Mouse (Mus musculus): Measurements from ENCODE around the gene Nup85. TPM values are rescaled to one million over a fixed set of nuclear protein-coding genes. Genes with fewer than 3 reads are reported as not detected.

Gene Nup85
- polyA plus RNA-seq, 1 experiment from 2014 or later = 106 TPM

- no peak for ATAC-seq
- no peaks in the 10 kb centered on the region for H3K27me3 ChIP-seq (ENCODE audit: control insufficient read depth, insufficient read depth, low read depth, low read length)
- H3K4me3 ChIP-seq (ENCODE audit: low read depth, low read length) = no peak overlapping the region
- H3K9me3 ChIP-seq (replicated peaks; ENCODE audit: control insufficient read depth, low read length, poor library complexity, severe bottlenecking) = no peaks in the 10 kb centered on the region
- H3K4me1 ChIP-seq (ENCODE audit: control insufficient read depth, insufficient read depth, low read length) = peaks cover 24% of the 10 kb centered on the region
- H3K27ac ChIP-seq (ENCODE audit: low read length) = no peak overlapping the region
- WGBS = 95% methylated on average over 18 of the region's 18 CpGs
- H3K36me3 ChIP-seq (ENCODE audit: control insufficient read depth, insufficient read depth, low read length) = peaks cover 19% of the 10 kb centered on the region
- H3K4me2 ChIP-seq (ENCODE audit: low read length) = no peak overlapping the region
- H3K9ac ChIP-seq (ENCODE audit: low read depth, low read length) = no peak overlapping the region
These were observed 42.5 kb downstream of the Nup85 start for GRCm38 (mm10) chr11:115606733-115607132.

GRCm38 (mm10) chr11:115608421-115609399, 44.5 kb downstream of the Nup85 start:
- no peak for ATAC-seq
- no peak overlapping the region for H3K9ac ChIP-seq (ENCODE audit: low read depth, low read length)
- WGBS = 82% methylated on average over 23 of the region's 23 CpGs
- no peak overlapping the region for H3K4me2 ChIP-seq (ENCODE audit: low read length)
- no peaks in the 10 kb centered on the region for H3K27me3 ChIP-seq (ENCODE audit: control insufficient read depth, insufficient read depth, low read depth, low read length)
- H3K9me3 ChIP-seq (replicated peaks; ENCODE audit: control insufficient read depth, low read length, poor library complexity, severe bottlenecking) = no peaks in the 10 kb centered on the region
- H3K27ac ChIP-seq (ENCODE audit: low read length) = no peak overlapping the region
- H3K36me3 ChIP-seq (ENCODE audit: control insufficient read depth, insufficient read depth, low read length) = peaks cover 19% of the 10 kb centered on the region
- H3K4me3 ChIP-seq (ENCODE audit: low read depth, low read length) = no peak overlapping the region
- H3K4me1 ChIP-seq (ENCODE audit: control insufficient read depth, insufficient read depth, low read length) = peaks cover 22% of the 10 kb centered on the region

GRCm38 (mm10) chr11:115609576-115609975, 45.3 kb downstream of the Nup85 start:
- Histone ChIP-seq H3K9ac (ENCODE audit: low read depth, low read length) (no peak overlapping the region), H3K36me3 (ENCODE audit: control insufficient read depth, insufficient read depth, low read length) (peaks cover 19% of the 10 kb centered on the region), H3K4me1 (ENCODE audit: control insufficient read depth, insufficient read depth, low read length) (peaks cover 21% of the 10 kb centered on the region), H3K9me3 (replicated peaks; ENCODE audit: control insufficient read depth, low read length, poor library complexity, severe bottlenecking) (no peaks in the 10 kb centered on the region), H3K27ac (ENCODE audit: low read length) (no peak overlapping the region), H3K27me3 (ENCODE audit: control insufficient read depth, insufficient read depth, low read depth, low read length) (0 out of 2 replicates have a peak, but pooled peaks cover 3% of the 10 kb centered on the region), H3K4me3 (ENCODE audit: low read depth, low read length) (no peak overlapping the region), H3K4me2 (ENCODE audit: low read length) (no peak overlapping the region)
- WGBS = 70% methylated on average over 3 of the region's 3 CpGs
- ATAC-seq = no peak

- ATAC-seq = no peak
- no peaks in the 10 kb centered on the region for H3K9me3 ChIP-seq (replicated peaks; ENCODE audit: control insufficient read depth, low read length, poor library complexity, severe bottlenecking)
- no peak overlapping the region for H3K4me3 ChIP-seq (ENCODE audit: low read depth, low read length)
- no peak overlapping the region for H3K4me2 ChIP-seq (ENCODE audit: low read length)
- 0 out of 2 replicates have a peak, but pooled peaks cover 3% of the 10 kb centered on the region for H3K27me3 ChIP-seq (ENCODE audit: control insufficient read depth, insufficient read depth, low read depth, low read length)
- WGBS = 74% methylated on average over 6 of the region's 6 CpGs
- peaks cover 21% of the 10 kb centered on the region for H3K36me3 ChIP-seq (ENCODE audit: control insufficient read depth, insufficient read depth, low read length)
- peaks cover 12% of the 10 kb centered on the region for H3K4me1 ChIP-seq (ENCODE audit: control insufficient read depth, insufficient read depth, low read length)
- H3K27ac ChIP-seq (ENCODE audit: low read length) = no peak overlapping the region
- no peak overlapping the region for H3K9ac ChIP-seq (ENCODE audit: low read depth, low read length)
These were observed 46.9 kb downstream of the Nup85 start for GRCm38 (mm10) chr11:115611173-115611572.

- ATAC-seq = no peak; the same call in 1 of the 2 replicates
These were observed 47.8 kb downstream of the Nup85 start for GRCm38 (mm10) chr11:115612059-115612409.

GRCm38 (mm10) chr11:115612410-115613137, 48.3 kb downstream of the Nup85 start, which contains the start of gene Mif4gd:
Mif4gd (minus strand) TSS chr11:115612969.
- Histone ChIP-seq H3K9ac (ENCODE audit: low read depth, low read length) (peak within 1 kb of the TSS; percentile 64), H3K4me3 (ENCODE audit: low read depth, low read length) (peak within 1 kb of the TSS; percentile 50), H3K9me3 (replicated peaks; ENCODE audit: control insufficient read depth, low read length, poor library complexity, severe bottlenecking) (no peaks in the 10 kb centered on the region), H3K36me3 (ENCODE audit: control insufficient read depth, insufficient read depth, low read length) (peaks cover 9% of the 10 kb centered on the region), H3K27me3 (ENCODE audit: control insufficient read depth, insufficient read depth, low read depth, low read length) (0 out of 2 replicates have a peak, but pooled peaks cover 3% of the 10 kb centered on the region), H3K27ac (ENCODE audit: low read length) (peak within 1 kb of the TSS; percentile 47), H3K4me2 (ENCODE audit: low read length) (peak within 1 kb of the TSS; percentile 75), H3K4me1 (ENCODE audit: control insufficient read depth, insufficient read depth, low read length) (peaks cover 12% of the 10 kb centered on the region)
- ATAC-seq = peak; percentile 85
- WGBS = under 1% methylated on average over 59 of the region's 80 CpGs

More at GRCm38 (mm10) chr11:115612059-115612409, 47.8 kb downstream of the Nup85 start:
- H3K4me1 ChIP-seq (ENCODE audit: control insufficient read depth, insufficient read depth, low read length) = peaks cover 12% of the 10 kb centered on the region
- H3K27ac ChIP-seq (ENCODE audit: low read length) = peak overlapping the region; percentile 47
- H3K9ac ChIP-seq (ENCODE audit: low read depth, low read length) = peak overlapping the region; percentile 64
- no peaks in the 10 kb centered on the region for H3K9me3 ChIP-seq (replicated peaks; ENCODE audit: control insufficient read depth, low read length, poor library complexity, severe bottlenecking)
- peak overlapping the region; percentile 50 for H3K4me3 ChIP-seq (ENCODE audit: low read depth, low read length)
- H3K36me3 ChIP-seq (ENCODE audit: control insufficient read depth, insufficient read depth, low read length) = peaks cover 15% of the 10 kb centered on the region
- peak overlapping the region; percentile 75 for H3K4me2 ChIP-seq (ENCODE audit: low read length)
- 1% methylated on average over 13 of the region's 13 CpGs for WGBS
- H3K27me3 ChIP-seq (ENCODE audit: control insufficient read depth, insufficient read depth, low read depth, low read length) = 0 out of 2 replicates have a peak, but pooled peaks cover 3% of the 10 kb centered on the region

- 1% methylated on average over 16 of the region's 16 CpGs for WGBS
- Histone ChIP-seq H3K4me2 (ENCODE audit: low read length) (peak overlapping the region; percentile 75), H3K9ac (ENCODE audit: low read depth, low read length) (peak overlapping the region; percentile 64), H3K27ac (ENCODE audit: low read length) (0 out of 2 replicates have a peak overlapping the region, but pooled peaks have one; percentile 47), H3K4me1 (ENCODE audit: control insufficient read depth, insufficient read depth, low read length) (peaks cover 12% of the 10 kb centered on the region), H3K36me3 (ENCODE audit: control insufficient read depth, insufficient read depth, low read length) (peaks cover 9% of the 10 kb centered on the region), H3K9me3 (replicated peaks; ENCODE audit: control insufficient read depth, low read length, poor library complexity, severe bottlenecking) (no peaks in the 10 kb centered on the region), H3K4me3 (ENCODE audit: low read depth, low read length) (peak overlapping the region; percentile 50), H3K27me3 (ENCODE audit: control insufficient read depth, insufficient read depth, low read depth, low read length) (0 out of 2 replicates have a peak, but pooled peaks cover 3% of the 10 kb centered on the region)
- no peak for ATAC-seq
These were observed 49.1 kb downstream of the Nup85 start for GRCm38 (mm10) chr11:115613138-115613945.

- no peaks in the 10 kb centered on the region for H3K9me3 ChIP-seq (replicated peaks; ENCODE audit: control insufficient read depth, low read length, poor library complexity, severe bottlenecking)
- peaks cover 12% of the 10 kb centered on the region for H3K4me1 ChIP-seq (ENCODE audit: control insufficient read depth, insufficient read depth, low read length)
- no peak overlapping the region for H3K4me2 ChIP-seq (ENCODE audit: low read length)
- 80% methylated on average over 10 of the region's 10 CpGs for WGBS
- H3K4me3 ChIP-seq (ENCODE audit: low read depth, low read length) = no peak overlapping the region
- H3K27me3 ChIP-seq (ENCODE audit: control insufficient read depth, insufficient read depth, low read depth, low read length) = 0 out of 2 replicates have a peak, but pooled peaks cover 3% of the 10 kb centered on the region
- no peak for ATAC-seq
- no peak overlapping the region for H3K9ac ChIP-seq (ENCODE audit: low read depth, low read length)
- H3K27ac ChIP-seq (ENCODE audit: low read length) = no peak overlapping the region
- peaks cover 5% of the 10 kb centered on the region; the same call in 1 of the 2 replicates for H3K36me3 ChIP-seq (ENCODE audit: control insufficient read depth, insufficient read depth, low read length)
These were observed 50.3 kb downstream of the Nup85 start for GRCm38 (mm10) chr11:115614346-115615107.

Measured in midbrain, embryonic 16.5 days (tissue).